In genomic region chr6:51027296-51027695, GRCm38 (mm10) we compare ENCODE assay signal across 21 mouse cellular contexts.
DNase-seq lines count a peak whose midpoint lies in the region; ATAC-seq lines count a peak whose summit lies in the region.
"Had no signal": no experiment of that assay in that cellular context is flagged by ENCODE, and none has a peak within 500 bp of the region (broad histone marks: within the 10 kb centered on the region; RNA-seq: fewer than 3 reads in every experiment).

No protein-coding gene starts in this region.

- no peaks in the 10 kb centered on the region for H3K27me3 ChIP-seq in embryonic facial prominence, embryonic 11.5 days (ENCODE audit: control insufficient read depth, insufficient read depth, low read length)
- H3K27me3 ChIP-seq: embryonic facial prominence, embryonic 15.5 days; hindbrain, embryonic 13.5 days had no signal

- H3K9me3 ChIP-seq in embryonic facial prominence, embryonic 11.5 days (replicated peaks; ENCODE audit: control insufficient read depth, low read length) = no peaks in the 10 kb centered on the region
- H3K9me3 ChIP-seq: embryonic facial prominence, embryonic 15.5 days; forebrain, embryonic 10.5 days; heart, embryonic 12.5 days; hindbrain, embryonic 13.5 days had no signal

- no peak overlapping the region for H3K4me2 ChIP-seq in embryonic facial prominence, embryonic 11.5 days (ENCODE audit: low read depth, low read length)
- H3K4me2 ChIP-seq: embryonic facial prominence, embryonic 15.5 days; heart, embryonic 12.5 days; hindbrain, embryonic 13.5 days had no signal

- no peak overlapping the region for H3K27ac ChIP-seq in embryonic facial prominence, embryonic 11.5 days (replicated peaks; ENCODE audit: low read depth, low read length)
- H3K27ac ChIP-seq: embryonic facial prominence, embryonic 15.5 days; forebrain, embryonic 10.5 days; gastrocnemius, adult 2 months; hindbrain, embryonic 13.5 days; hindbrain, postnatal 0 days had no signal

- ATAC-seq in embryonic facial prominence, embryonic 11.5 days (replicated peaks; ENCODE audit: insufficient number of reproducible peaks, low FRiP score, low TSS enrichment, low read depth) = no peak
- ATAC-seq in megakaryocyte, adult 5-6 weeks (ENCODE audit: poor library complexity, severe bottlenecking) = peak; percentile 21; the same call in 1 of the 2 replicates
- ATAC-seq: forebrain, embryonic 14.5 days; hindbrain, postnatal 0 days had no signal

- no peak overlapping the region for H3K9ac ChIP-seq in embryonic facial prominence, embryonic 11.5 days (replicated peaks; ENCODE audit: low read length)
- H3K9ac ChIP-seq: embryonic facial prominence, embryonic 15.5 days; heart, embryonic 12.5 days; hindbrain, embryonic 13.5 days had no signal

- DNase-seq in heart, adult 11 months = peak; percentile 71
- DNase-seq in heart, postnatal 14 days = no peak
- DNase-seq in embryo, embryonic 10.5 days (ENCODE audit: low spot score) = peak; percentile 59
- DNase-seq in embryonic facial prominence, embryonic 11.5 days (ENCODE audit: low spot score) = peak; percentile 26
- no peak for DNase-seq in cerebellum, adult 9-11 months
- no peak for DNase-seq in spleen, postnatal 4 days (ENCODE audit: low spot score in 2 of 2)
- DNase-seq: adrenal gland, postnatal 10 days; cerebellum, adult 11 months; cerebellum, adult 8-10 months; cerebellum, postnatal 25 days; gastrocnemius, adult 2 months; gastrocnemius, postnatal 36 days; heart, postnatal 36 days had no signal

- WGBS in embryonic facial prominence, embryonic 11.5 days = 20% methylated on average over 2 of the region's 2 CpGs

- no peak overlapping the region for H3K4me3 ChIP-seq in embryonic facial prominence, embryonic 11.5 days (ENCODE audit: low read depth, low read length)
- H3K4me3 ChIP-seq: embryonic facial prominence, embryonic 15.5 days; erythroblast, embryonic 14.5 days; forebrain, embryonic 10.5 days; gastrocnemius, adult 2 months; heart, embryonic 12.5 days; hindbrain, embryonic 13.5 days had no signal

- intact Hi-C loops in heart, postnatal 14 days (cut with DNase I) = no loop called here

- H3K4me1 ChIP-seq in embryonic facial prominence, embryonic 11.5 days (ENCODE audit: control insufficient read depth, insufficient read depth, low read length) = no peaks in the 10 kb centered on the region

- H3K36me3 ChIP-seq in embryonic facial prominence, embryonic 11.5 days (replicated peaks; ENCODE audit: control insufficient read depth, insufficient read depth, low read depth, low read length) = no peaks in the 10 kb centered on the region
- H3K36me3 ChIP-seq: embryonic facial prominence, embryonic 15.5 days; forebrain, embryonic 10.5 days; heart, embryonic 12.5 days; hindbrain, embryonic 13.5 days had no signal

Comparison
In these comparisons a context has a peak if more than half of its experiments do, and no peak if none do; other contexts are left out.
1. DNase-seq: peak in heart, adult 11 months (single experiment), embryo, embryonic 10.5 days (single experiment) and embryonic facial prominence, embryonic 11.5 days (single experiment); none in heart, postnatal 14 days (0 of 2), cerebellum, adult 9-11 months (single experiment) and spleen, postnatal 4 days (0 of 2).